Mouse (Mus musculus) lung, adult 2 months (tissue): ENCODE measurements at regions not wholly inside any gene's neighbourhood (a gene's known extent, or its start where the extent isn't known, plus 50 kb on each side); places are given as distances from the start of the nearest gene placed in this dataset.

ENCODE experiments used
- CTCF ChIP-seq: fragments of 200-500 bp; IDR thresholded peaks from 2 replicates; pipeline ENCODE4 v1.5.1; 2011; ENCODE audit warnings: mild to moderate bottlenecking, low read length, control low read depth; ENCODE audit not compliant: insufficient read depth
- POLR2A ChIP-seq: fragments of 200-500 bp; IDR thresholded peaks from 2 replicates; pipeline ENCODE4 v1.6.1; 2011; ENCODE audit warnings: low read depth, mild to moderate bottlenecking, control low read depth, low read length, borderline replicate concordance; ENCODE audit errors: extremely low read depth

DNA sequence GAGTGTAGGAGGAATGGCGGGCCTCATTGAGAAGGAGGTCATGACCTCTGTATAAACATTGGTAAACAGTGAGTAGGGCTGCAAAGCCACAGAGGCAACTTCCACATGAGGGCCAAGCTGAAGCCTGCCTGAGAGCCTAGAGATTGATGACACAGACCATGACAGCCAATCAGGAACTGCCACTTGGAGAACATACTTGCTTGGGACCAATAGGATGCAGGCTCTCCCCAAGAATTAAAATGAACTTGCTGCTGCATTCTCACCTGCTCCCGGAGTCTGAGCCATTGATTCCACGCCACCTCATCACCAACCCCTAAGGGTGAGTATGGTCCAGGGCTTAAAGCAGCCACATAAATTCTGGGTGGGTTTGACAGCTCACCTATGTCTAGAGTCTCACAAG, 66.0 kb upstream of the Spdl1 start:
- TF ChIP-seq CTCF, result no peak
- TF ChIP-seq POLR2A, result no peak
